Mouse (Mus musculus) liver, postnatal 0 days (tissue): ENCODE results near the gene Usp24.

Experiments used
- CTCF ChIP-seq: sonication (generic); IDR thresholded peaks from 2 replicates; pipeline ENCODE4 v1.5.1; 2016; ENCODE audit warnings: antibody characterized with exemption, low read depth
- EP300 ChIP-seq: IDR thresholded peaks from 2 replicates; pipeline ENCODE4 v1.6.1; 2016; ENCODE audit warnings: antibody characterized with exemption, low read depth, mild to moderate bottlenecking

DNA sequence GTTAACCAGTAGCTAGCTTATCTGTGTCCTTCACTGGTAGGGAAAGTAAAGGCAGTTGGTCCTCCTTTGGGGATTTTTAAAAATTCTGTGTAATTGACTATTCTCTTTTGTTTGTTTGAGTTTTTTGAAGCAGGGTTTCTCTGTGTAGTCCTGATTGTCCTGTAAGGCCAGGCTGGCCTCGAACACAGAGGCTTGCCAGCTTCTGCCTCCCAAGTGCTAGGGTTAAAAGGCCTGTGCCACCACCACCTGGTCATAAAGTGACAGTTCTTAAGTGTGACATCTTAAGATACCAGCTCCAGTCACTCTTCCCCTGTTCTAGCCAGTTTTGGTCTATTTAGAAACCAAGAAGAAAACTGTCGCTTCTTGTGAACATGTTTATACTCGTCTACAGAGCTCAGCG, 2.2 kb downstream of the Usp24 start:
- TF ChIP-seq EP300: no peak
- 0 out of 2 replicates have a peak, but pooled peaks have one; percentile 12 for TF ChIP-seq CTCF
